Mouse (Mus musculus) erythroid progenitor cell, adult 5-6 weeks (primary cell): ENCODE data around the gene Timm9. TPM values are rescaled to one million over a fixed set of nuclear protein-coding genes. Genes with fewer than 3 reads are reported as not detected.

ENCODE experiments used
- ATAC-seq: replicated peaks from 2 replicates; pipeline ENCODE4 v1.8.0; 2016; ENCODE audit warnings: moderate number of reproducible peaks, mild to moderate bottlenecking, moderate TSS enrichment, inconsistent platforms; ENCODE audit not compliant: poor library complexity, low FRiP score, severe bottlenecking
- total RNA-seq, 2 experiments: library from RNA; stranded (forward) in 1 of 2; stranded (reverse) in 1 of 2; fragments of 150-400 nt in 1 of 2; fragments of 186-747, 209-891 nt in 1 of 2; gene quantifications; 2 replicates each; pipeline versions ENCODE4 v1.2.3 to v1.2.4; 2015 to 2017; ENCODE audit warnings: low replicate concordance in 2 of 2

The Timm9 gene
- 10.5 and 21.0 TPM in 2 replicates for total RNA-seq (2015; ENCODE audit: low replicate concordance)
- 5.8 and 11.7 TPM in 2 replicates for total RNA-seq (2017; ENCODE audit: low replicate concordance)

- peak; percentile 80 for ATAC-seq
Measured at GRCm38 (mm10) chr12:71136130-71136973, at the start of gene Timm9, which contains the start of gene 2700049A03Rik. TSS of gene Timm9 (minus strand) at chr12:71136684. TSS of gene 2700049A03Rik (plus strand) at chr12:71136848.

- ATAC-seq = no peak
Measured at GRCm38 (mm10) chr12:71184396-71184795, 47.9 kb upstream of the Timm9 start.

- ATAC-seq = no peak
Measured at GRCm38 (mm10) chr12:71183736-71184135, 47.3 kb upstream of the Timm9 start.

- ATAC-seq = no peak
Measured at GRCm38 (mm10) chr12:71169911-71170310, 33.4 kb upstream of the Timm9 start.

- ATAC-seq = no peak
Measured at GRCm38 (mm10) chr12:71164410-71164809, 27.9 kb upstream of the Timm9 start.

GRCm38 (mm10) chr12:71157974-71158373 is 21.5 kb upstream of the Timm9 start:
- ATAC-seq = no peak

GRCm38 (mm10) chr12:71154979-71155378 is 18.5 kb upstream of the Timm9 start:
- no peak for ATAC-seq

- ATAC-seq = no peak
Measured at GRCm38 (mm10) chr12:71150167-71150566, 13.7 kb upstream of the Timm9 start.

GRCm38 (mm10) chr12:71149456-71149855 is 13.0 kb upstream of the Timm9 start:
- ATAC-seq = no peak

- no peak for ATAC-seq
Measured at GRCm38 (mm10) chr12:71148801-71149200, 12.3 kb upstream of the Timm9 start.

- no peak for ATAC-seq
Measured at GRCm38 (mm10) chr12:71147641-71148040, 11.2 kb upstream of the Timm9 start.

GRCm38 (mm10) chr12:71141189-71141588 is 4.7 kb upstream of the Timm9 start:
- no peak for ATAC-seq

GRCm38 (mm10) chr12:71139258-71139828 is 2.9 kb upstream of the Timm9 start:
- ATAC-seq = no peak

GRCm38 (mm10) chr12:71137686-71138085 is 1.2 kb upstream of the Timm9 start:
- ATAC-seq = no peak

GRCm38 (mm10) chr12:71136974-71137491 is 549 bp upstream of the Timm9 start:
- peak; percentile 88 for ATAC-seq

- ATAC-seq = no peak
Measured at GRCm38 (mm10) chr12:71135581-71135980, 903 bp downstream of the Timm9 start.

GRCm38 (mm10) chr12:71123286-71123685 is 13.2 kb downstream of the Timm9 start:
- ATAC-seq = no peak

GRCm38 (mm10) chr12:71122731-71123130 is 13.8 kb downstream of the Timm9 start:
- no peak for ATAC-seq

- no peak for ATAC-seq
Measured at GRCm38 (mm10) chr12:71116411-71116810, 20.1 kb downstream of the Timm9 start.

GRCm38 (mm10) chr12:71113675-71114288 is 22.7 kb downstream of the Timm9 start:
- peak; percentile 54 for ATAC-seq
